Mouse (Mus musculus) bone marrow, adult 2 months (tissue): ENCODE data around the gene Ipo4.
A peak's percentile ranks its signal among the peaks of the same experiment; 100 is the strongest.

Source experiments
- CTCF ChIP-seq: fragments of 200-500 bp; IDR thresholded peaks from 2 replicates; pipeline ENCODE4 v1.5.1; 2011; ENCODE audit warnings: low read length, control low read depth; ENCODE audit not compliant: control insufficient read depth, insufficient read depth
- POLR2A ChIP-seq: fragments of 200-500 bp; IDR thresholded peaks from 2 replicates; pipeline ENCODE4 v1.6.1; 2011; ENCODE audit warnings: low read depth, mild to moderate bottlenecking, control low read depth, low read length, borderline replicate concordance; ENCODE audit not compliant: control insufficient read depth

DNA sequence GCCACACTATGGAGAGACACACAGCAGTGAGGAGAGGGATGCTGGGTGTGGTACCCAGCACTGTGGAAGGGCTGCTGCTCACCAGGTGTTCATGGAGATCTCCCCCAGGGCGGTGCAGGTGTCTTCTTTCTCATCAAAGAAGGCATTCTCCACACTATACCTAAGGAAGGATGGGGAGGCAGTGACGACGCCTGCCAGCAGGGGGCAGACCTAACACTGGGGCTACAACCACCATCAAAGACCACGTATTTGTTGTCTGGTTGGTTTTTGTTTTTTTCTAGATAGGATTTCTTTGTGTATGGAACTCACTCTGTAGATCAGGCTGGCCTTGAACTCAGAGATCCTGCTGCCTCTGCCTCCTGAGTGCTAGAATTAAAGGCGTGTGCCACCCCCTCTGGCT, 6.4 kb downstream of the Ipo4 start:
- peak; percentile 96 for TF ChIP-seq CTCF
- TF ChIP-seq POLR2A, result no peak
